Comparison of ENCODE assay signal across 13 mouse cellular contexts in genomic region chr12:103100088-103100487, GRCm38 (mm10).
DNase-seq lines count a peak whose midpoint lies in the region; ATAC-seq lines count a peak whose summit lies in the region.
"Had no signal": no experiment of that assay in that cellular context is flagged by ENCODE, and none has a peak within 500 bp of the region (broad histone marks: within the 10 kb centered on the region; RNA-seq: fewer than 3 reads in every experiment).

No protein-coding gene starts in this region.

- H3K4me1 ChIP-seq in hindbrain, embryonic 10.5 days (replicated peaks): peaks cover 6% of the 10 kb centered on the region; the same call in 1 of the 2 replicates
- H3K4me1 ChIP-seq in hindbrain, embryonic 16.5 days (ENCODE audit: control insufficient read depth, insufficient read depth, low read depth, low read length): no peaks in the 10 kb centered on the region
- H3K4me1 ChIP-seq in midbrain, embryonic 14.5 days (ENCODE audit: control insufficient read depth, insufficient read depth, low read length): no peaks in the 10 kb centered on the region
- peaks cover 5% of the 10 kb centered on the region; the same call in 1 of the 2 replicates for H3K4me1 ChIP-seq in midbrain, embryonic 10.5 days
- H3K4me1 ChIP-seq: liver, embryonic 15.5 days had no signal

- DNase-seq in hindbrain, embryonic 10.5 days (ENCODE audit: low spot score): peak; percentile 16
- peak; percentile 12 for DNase-seq in midbrain, embryonic 14.5 days
- DNase-seq in midbrain, embryonic 10.5 days (ENCODE audit: low spot score): no peak
- peak; percentile 12 for DNase-seq in R1 (ENCODE audit: low read depth, low spot score)
- no peak for DNase-seq in urinary bladder, postnatal 10 days (ENCODE audit: low spot score)
- DNase-seq: cerebellum, adult 8-10 months; heart, adult 18-20 months; kidney, adult 11 months; right cerebral cortex, postnatal 25 days; thymus, postnatal 36 days had no signal

- H3K9ac ChIP-seq in hindbrain, embryonic 16.5 days (ENCODE audit: low read depth, low read length): no peak overlapping the region
- H3K9ac ChIP-seq in midbrain, embryonic 14.5 days (replicated peaks; ENCODE audit: low read length): no peak overlapping the region
- H3K9ac ChIP-seq: liver, embryonic 15.5 days had no signal

- no peaks in the 10 kb centered on the region for H3K36me3 ChIP-seq in hindbrain, embryonic 10.5 days
- H3K36me3 ChIP-seq in hindbrain, embryonic 16.5 days (ENCODE audit: control insufficient read depth, insufficient read depth, low read length): peaks cover 9% of the 10 kb centered on the region
- peaks cover 44% of the 10 kb centered on the region for H3K36me3 ChIP-seq in midbrain, embryonic 14.5 days (ENCODE audit: control insufficient read depth, insufficient read depth, low read length)
- no peaks in the 10 kb centered on the region for H3K36me3 ChIP-seq in midbrain, embryonic 10.5 days
- H3K36me3 ChIP-seq: liver, embryonic 15.5 days had no signal

- WGBS in hindbrain, embryonic 10.5 days: 62% methylated on average over 5 of the region's 5 CpGs
- WGBS in hindbrain, embryonic 16.5 days: 54% methylated on average over 5 of the region's 5 CpGs
- 61% methylated on average over 5 of the region's 5 CpGs for WGBS in midbrain, embryonic 14.5 days
- WGBS in midbrain, embryonic 10.5 days: 73% methylated on average over 5 of the region's 5 CpGs

- no peak overlapping the region for H3K4me2 ChIP-seq in hindbrain, embryonic 16.5 days (ENCODE audit: low read length)
- no peak overlapping the region for H3K4me2 ChIP-seq in midbrain, embryonic 14.5 days (ENCODE audit: low read length)
- H3K4me2 ChIP-seq: liver, embryonic 15.5 days had no signal

- no peak for ATAC-seq in hindbrain, embryonic 16.5 days
- ATAC-seq in midbrain, embryonic 14.5 days (ENCODE audit: low FRiP score, low TSS enrichment): no peak
- ATAC-seq in megakaryocyte progenitor cell, adult 5-6 weeks (replicated peaks; ENCODE audit: poor library complexity): peak; percentile 38; the same call in 1 of the 2 replicates

- H3K4me3 ChIP-seq in hindbrain, embryonic 10.5 days: no peak overlapping the region
- H3K4me3 ChIP-seq in hindbrain, embryonic 16.5 days (ENCODE audit: low read length): no peak overlapping the region
- H3K4me3 ChIP-seq in midbrain, embryonic 14.5 days (replicated peaks; ENCODE audit: low read depth, low read length): no peak overlapping the region
- no peak overlapping the region for H3K4me3 ChIP-seq in midbrain, embryonic 10.5 days
- H3K4me3 ChIP-seq: liver, embryonic 15.5 days had no signal

- no peaks in the 10 kb centered on the region for H3K27me3 ChIP-seq in hindbrain, embryonic 10.5 days (ENCODE audit: insufficient read depth, poor library complexity, severe bottlenecking)
- H3K27me3 ChIP-seq in hindbrain, embryonic 16.5 days (replicated peaks; ENCODE audit: control insufficient read depth, insufficient read depth, low read length): no peaks in the 10 kb centered on the region
- H3K27me3 ChIP-seq in midbrain, embryonic 14.5 days (ENCODE audit: control insufficient read depth, insufficient read depth, low read length): no peaks in the 10 kb centered on the region
- no peaks in the 10 kb centered on the region for H3K27me3 ChIP-seq in midbrain, embryonic 10.5 days (ENCODE audit: low read depth, poor library complexity, severe bottlenecking)
- H3K27me3 ChIP-seq: liver, embryonic 15.5 days had no signal

- H3K9me3 ChIP-seq in hindbrain, embryonic 10.5 days: no peaks in the 10 kb centered on the region
- H3K9me3 ChIP-seq in hindbrain, embryonic 16.5 days (ENCODE audit: control insufficient read depth, low read length): no peaks in the 10 kb centered on the region
- H3K9me3 ChIP-seq in midbrain, embryonic 14.5 days (ENCODE audit: control insufficient read depth, low read length): no peaks in the 10 kb centered on the region
- H3K9me3 ChIP-seq in midbrain, embryonic 10.5 days (replicated peaks): no peaks in the 10 kb centered on the region
- H3K9me3 ChIP-seq: liver, embryonic 15.5 days had no signal

- no peak overlapping the region for H3K27ac ChIP-seq in hindbrain, embryonic 10.5 days
- no peak overlapping the region for H3K27ac ChIP-seq in hindbrain, embryonic 16.5 days (ENCODE audit: low read depth, low read length)
- no peak overlapping the region for H3K27ac ChIP-seq in midbrain, embryonic 14.5 days (replicated peaks; ENCODE audit: low read depth, low read length)
- H3K27ac ChIP-seq in midbrain, embryonic 10.5 days (replicated peaks): no peak overlapping the region
- H3K27ac ChIP-seq: liver, embryonic 15.5 days had no signal

Comparison
In these comparisons a context has a peak if more than half of its experiments do, and no peak if none do; other contexts are left out.
1. DNase-seq: peak in hindbrain, embryonic 10.5 days (single experiment), midbrain, embryonic 14.5 days (single experiment) and R1 (single experiment); none in midbrain, embryonic 10.5 days (single experiment) and urinary bladder, postnatal 10 days (single experiment).